Mouse (Mus musculus) E14TG2a.4 (cell line): Measurements from ENCODE around the gene Lrrtm4.

Experiments
- CTCF ChIP-seq: conservative IDR thresholded peaks from 2 replicates; pipeline ENCODE4 v1.5.1; 2014; ENCODE audit warnings: low read length
- NANOG ChIP-seq: IDR thresholded peaks from 2 replicates; pipeline ENCODE4 v1.6.1; 2014; ENCODE audit warnings: borderline replicate concordance, low read length, mixed read lengths
- POU5F1 ChIP-seq: IDR thresholded peaks from 2 replicates; pipeline ENCODE4 v1.6.1; 2014; ENCODE audit warnings: low read length, borderline replicate concordance

DNA sequence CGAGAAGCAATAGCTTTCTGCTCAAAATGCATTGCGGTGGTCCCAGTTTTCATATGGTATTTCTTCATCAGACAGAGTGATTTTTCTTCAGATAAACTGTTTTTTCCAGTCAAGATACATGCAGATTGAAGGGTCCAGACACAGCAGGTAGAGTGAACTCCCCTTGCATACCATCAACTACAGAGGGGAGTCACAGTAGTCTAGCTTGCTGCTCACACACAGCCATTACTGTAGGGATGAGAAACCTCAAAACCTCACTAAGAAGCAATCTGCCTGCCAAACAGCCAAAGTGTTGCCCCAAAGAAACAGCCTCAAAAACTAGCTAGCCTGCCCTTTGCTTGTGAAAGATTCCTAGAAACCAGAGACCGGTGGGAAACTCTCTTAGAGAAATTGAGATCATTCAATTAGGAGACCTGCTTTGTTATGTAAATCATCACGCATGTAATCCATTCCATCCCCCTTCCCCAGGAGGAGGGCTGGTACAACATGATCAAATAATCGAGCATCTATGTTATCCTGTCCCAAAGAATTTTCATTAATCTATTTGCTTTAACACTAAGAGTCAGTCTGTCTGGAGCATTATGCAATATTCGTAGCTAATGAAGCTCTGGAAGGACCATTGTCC is 166.9 kb downstream of the Lrrtm4 start:
- TF ChIP-seq CTCF (no peak), POU5F1 (no peak), NANOG (no peak)
